Mouse (Mus musculus): ENCODE data around the gene Cadps2. TPM values are rescaled to one million over a fixed set of nuclear protein-coding genes. Genes with fewer than 3 reads are reported as not detected.

Gene Cadps2
- total RNA-seq, 2 experiments from 2014 or later: 0.10 to 0.26 TPM

GRCm38 (mm10) chr6:23382283-23383003 lies 456.8 kb downstream of the Cadps2 start:
- intact Hi-C loops (cut with DNase I): no loop called here
- no peak for DNase-seq

GRCm38 (mm10) chr6:23376327-23376726 lies 462.9 kb downstream of the Cadps2 start:
- DNase-seq: no peak
- intact Hi-C loops (cut with DNase I): no loop called here

GRCm38 (mm10) chr6:23361842-23362451 lies 477.3 kb downstream of the Cadps2 start:
- intact Hi-C loops (cut with DNase I): no loop called here
- DNase-seq: no peak

- intact Hi-C loops (cut with DNase I): no loop called here
- no peak for DNase-seq
Measured at GRCm38 (mm10) chr6:23360596-23360995, 478.6 kb downstream of the Cadps2 start.

GRCm38 (mm10) chr6:23356141-23356540 lies 483.1 kb downstream of the Cadps2 start:
- intact Hi-C loops (cut with DNase I): no loop called here
- no peak for DNase-seq

- intact Hi-C loops (cut with DNase I): no loop called here
- DNase-seq: no peak
Measured at GRCm38 (mm10) chr6:23353480-23353879, 485.7 kb downstream of the Cadps2 start.

- intact Hi-C loops (cut with DNase I): no loop called here
- no peak for DNase-seq
Measured at GRCm38 (mm10) chr6:23337411-23338063, 501.7 kb downstream of the Cadps2 start.

- no peak for DNase-seq
- intact Hi-C loops (cut with DNase I): no loop called here
Measured at GRCm38 (mm10) chr6:23314945-23315344, 524.3 kb downstream of the Cadps2 start.

DNA sequence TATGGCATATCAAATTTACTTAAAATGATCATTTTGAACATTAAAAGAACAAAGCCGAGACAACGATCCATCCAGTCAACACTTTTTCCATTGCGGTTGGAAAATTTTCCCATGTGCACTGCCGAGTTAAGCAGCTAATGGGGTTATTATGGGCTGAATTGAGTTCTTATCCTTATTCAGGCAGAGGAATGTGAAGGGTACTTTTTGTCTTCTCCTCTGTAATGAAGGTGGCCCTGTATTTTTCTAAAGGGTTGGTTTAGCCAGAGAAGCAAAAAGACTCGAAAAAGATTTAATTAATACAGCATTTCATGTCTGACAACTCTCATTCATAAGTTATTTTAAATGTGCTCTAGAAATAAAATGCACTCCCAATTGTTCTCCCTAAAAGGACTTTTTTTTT lies 524.9 kb downstream of the Cadps2 start:
- no peak for DNase-seq
- intact Hi-C loops (cut with DNase I): no loop called here

GRCm38 (mm10) chr6:23306046-23306445 lies 533.2 kb downstream of the Cadps2 start:
- intact Hi-C loops (cut with DNase I): no loop called here
- no peak for DNase-seq

GRCm38 (mm10) chr6:23298596-23298995 lies 540.6 kb downstream of the Cadps2 start:
- DNase-seq: no peak
- intact Hi-C loops (cut with DNase I): no loop called here

DNA sequence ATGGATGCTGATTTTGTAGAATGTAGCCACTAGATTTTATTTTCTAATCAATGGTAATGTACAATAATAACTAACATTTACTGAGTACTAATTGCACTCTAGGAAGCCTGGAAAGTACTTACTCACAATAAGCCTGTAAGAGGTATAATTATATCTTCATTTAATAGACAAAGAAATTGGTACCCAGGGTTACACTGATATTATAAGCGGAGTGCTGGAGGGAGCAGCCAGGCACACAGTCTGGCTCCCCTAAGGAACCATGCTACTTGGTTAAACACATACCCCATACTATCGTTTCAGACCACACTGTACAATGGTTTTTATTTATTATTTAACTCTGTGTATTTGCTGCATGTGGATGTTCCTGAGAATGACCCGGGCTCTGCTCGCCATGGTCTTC lies 544.5 kb downstream of the Cadps2 start:
- intact Hi-C loops (cut with DNase I): no loop called here

DNA sequence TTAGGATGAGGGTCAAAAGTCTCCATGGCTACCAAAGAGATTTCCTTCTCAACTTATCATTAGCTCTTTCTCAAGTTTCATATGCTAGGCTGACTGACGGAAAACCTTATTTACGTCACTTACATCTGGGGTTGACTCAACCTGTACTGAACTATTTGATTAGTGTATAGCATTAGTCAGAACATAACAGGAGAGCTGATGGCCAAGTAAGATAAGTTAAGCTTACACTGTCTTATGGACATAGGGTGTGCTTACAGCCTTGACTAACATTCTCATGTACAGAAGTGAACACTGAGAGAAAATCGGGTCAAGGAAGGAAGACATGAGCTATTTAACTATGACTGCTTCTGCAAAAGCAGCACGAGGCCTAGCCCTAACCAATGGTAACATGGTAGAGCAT lies 550.5 kb downstream of the Cadps2 start:
- no peak for DNase-seq
- intact Hi-C loops (cut with DNase I): no loop called here

More for the DNA sequence above, 544.5 kb downstream of the Cadps2 start:
- DNase-seq: no peak

GRCm38 (mm10) chr6:23281514-23281820 lies 557.8 kb downstream of the Cadps2 start:
- DNase-seq: no peak
- intact Hi-C loops (cut with DNase I): no loop called here

DNA sequence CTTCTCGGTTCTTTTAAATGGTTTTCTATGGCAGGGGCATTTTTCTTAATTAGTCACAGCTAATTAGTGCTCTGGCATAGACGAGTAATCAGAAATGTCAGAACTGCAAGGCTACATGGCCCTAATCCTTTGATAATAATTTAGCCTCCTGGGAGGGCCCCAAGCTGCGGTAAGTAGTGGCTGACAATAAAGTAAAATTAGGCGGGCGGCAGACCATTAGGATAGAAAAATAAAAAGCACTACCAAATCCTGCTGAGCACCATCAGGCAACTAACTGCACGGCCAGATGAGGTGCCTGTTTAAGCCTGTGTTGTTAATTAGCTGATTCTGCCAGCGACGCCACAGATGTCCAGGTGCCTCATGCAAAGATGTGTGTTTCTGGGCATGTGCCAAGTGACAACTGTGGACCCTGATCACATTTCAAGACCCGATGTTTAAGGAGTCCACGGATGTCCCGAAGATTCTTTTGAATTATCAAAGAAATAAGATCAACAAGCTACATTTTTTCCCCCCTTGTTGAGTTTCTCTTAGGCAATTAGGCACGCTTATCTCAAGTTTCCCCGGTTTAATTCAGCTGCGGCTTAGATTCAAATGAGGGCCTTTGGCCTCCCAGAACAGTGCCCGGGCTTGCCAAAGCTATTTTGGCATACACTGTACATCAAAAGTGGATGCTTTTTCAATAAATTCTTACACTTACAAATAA lies 558.3 kb downstream of the Cadps2 start:
- DNase-seq: no peak
- intact Hi-C loops (cut with DNase I): no loop called here

DNA sequence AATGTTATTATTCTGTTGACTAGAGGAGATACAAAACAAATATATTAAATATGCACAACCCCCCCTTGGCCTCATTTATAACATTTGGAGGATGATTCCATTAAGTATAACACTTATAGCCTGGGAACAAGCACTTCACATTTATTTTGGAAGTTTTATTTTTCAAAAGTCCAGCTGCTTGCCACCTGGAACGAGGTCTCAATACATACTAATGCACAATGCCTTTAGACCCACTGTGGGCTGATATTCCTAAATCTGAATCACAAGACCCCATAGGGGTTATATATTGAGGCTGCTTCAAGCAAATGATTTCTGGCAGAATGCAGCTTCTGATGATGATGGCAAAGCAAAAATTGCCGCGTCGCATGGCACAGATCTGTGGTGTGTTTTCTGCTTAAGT lies 565.7 kb downstream of the Cadps2 start:
- DNase-seq: no peak
- intact Hi-C loops (cut with DNase I): no loop called here

- no peak for DNase-seq
- intact Hi-C loops (cut with DNase I): no loop called here
Measured at GRCm38 (mm10) chr6:23272979-23273378, 566.2 kb downstream of the Cadps2 start.

DNA sequence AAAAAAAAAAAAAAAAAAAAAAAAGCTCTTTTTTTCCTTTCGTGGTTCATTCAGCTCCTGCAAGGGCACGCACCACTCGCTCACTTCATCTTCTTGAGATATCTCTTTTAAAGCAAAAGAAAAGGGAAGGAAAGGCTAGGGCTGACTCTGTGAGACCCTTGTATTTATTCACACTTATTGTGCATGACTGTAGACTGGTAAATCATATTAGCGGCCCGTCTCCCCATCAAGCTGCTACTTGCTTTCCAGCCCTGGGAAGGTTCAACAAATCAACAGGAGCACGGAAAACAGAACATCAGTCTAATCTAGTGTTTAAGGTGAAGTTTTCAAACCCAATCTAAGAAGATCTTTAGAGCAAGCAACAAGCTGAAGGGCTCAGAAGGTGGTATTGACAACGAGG lies 566.7 kb downstream of the Cadps2 start:
- no peak for DNase-seq
- intact Hi-C loops (cut with DNase I): no loop called here

DNA sequence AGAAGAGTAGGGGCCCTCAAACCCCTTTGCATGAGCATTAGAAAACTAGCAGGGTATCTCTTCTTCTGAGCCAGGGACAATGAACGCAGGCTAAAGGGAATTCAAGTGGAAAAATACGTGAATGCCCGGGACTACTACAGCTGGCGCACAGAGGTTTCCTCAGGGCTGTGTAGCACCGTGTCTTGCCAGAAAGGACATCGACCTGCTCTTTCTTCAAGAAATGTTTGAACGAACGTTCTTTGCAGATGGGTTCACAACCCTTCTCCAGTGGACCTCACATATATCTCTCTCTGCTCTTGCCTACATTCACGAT lies 578.5 kb downstream of the Cadps2 start:
- no peak for DNase-seq
- intact Hi-C loops (cut with DNase I): no loop called here

DNA sequence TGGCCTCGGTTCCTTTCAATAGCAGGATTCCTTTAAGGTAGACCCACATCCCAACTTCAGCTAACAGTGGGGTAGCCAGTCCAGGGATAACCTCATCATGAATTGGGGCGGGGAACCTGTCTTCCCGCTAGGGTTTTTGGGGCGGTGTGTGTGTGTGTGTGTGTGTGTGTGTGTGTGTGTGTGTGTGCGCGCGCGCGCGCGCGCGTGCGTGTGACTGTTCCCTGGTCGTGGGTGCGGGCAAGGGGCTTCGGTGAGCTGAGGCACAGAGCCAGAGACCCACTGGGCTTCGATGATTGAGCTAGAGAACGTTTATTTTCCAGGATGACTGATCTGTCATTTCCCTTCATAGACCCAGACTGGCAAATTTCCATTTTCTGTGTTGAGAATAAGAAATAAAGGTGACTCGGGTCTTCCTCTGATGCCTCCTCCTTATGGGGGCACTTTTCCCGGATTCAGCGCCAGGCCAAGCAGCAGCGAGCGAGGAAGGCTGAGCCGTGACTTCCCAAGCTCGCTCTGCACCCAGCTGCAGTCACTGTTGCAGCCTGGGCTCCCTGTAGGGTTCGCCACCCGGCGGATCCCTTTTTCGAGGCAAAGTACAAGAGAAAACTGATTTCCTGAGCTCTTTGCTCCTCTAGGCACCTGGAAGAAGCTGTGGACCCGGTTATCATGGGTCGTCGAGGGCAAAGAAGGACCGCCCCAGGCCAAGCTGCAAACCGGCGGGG lies 579.0 kb downstream of the Cadps2 start:
- DNase-seq: no peak
- intact Hi-C loops (cut with DNase I): no loop called here

GRCm38 (mm10) chr6:23257981-23258380 lies 581.2 kb downstream of the Cadps2 start:
- intact Hi-C loops (cut with DNase I): no loop called here
- no peak for DNase-seq

All from gastrocnemius, postnatal 36 days (tissue).